Comparison of ENCODE assay signal across 7 mouse cellular contexts in the genomic region with DNA sequence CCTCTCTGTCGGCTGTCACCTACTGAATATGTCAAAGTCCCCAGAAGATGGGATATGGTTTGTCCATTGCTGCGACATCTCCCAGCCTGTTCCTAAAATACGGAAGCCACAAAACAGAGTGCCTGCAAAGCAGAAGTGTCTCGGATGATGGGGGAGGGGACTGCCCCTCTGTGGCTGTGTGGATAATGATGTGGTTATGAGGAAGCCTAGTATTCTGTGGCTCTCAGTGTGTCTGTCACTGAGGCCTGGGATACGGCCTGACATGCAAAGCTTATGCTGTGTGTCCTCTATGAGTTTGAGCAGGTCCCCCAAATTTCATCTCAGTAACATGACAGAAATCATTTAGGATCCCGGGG. TPM values are rescaled to one million over a fixed set of nuclear protein-coding genes. Genes with fewer than 3 reads are reported as not detected.
DNase-seq lines count a peak whose midpoint lies in the region; ATAC-seq and TF ChIP-seq lines count a peak whose summit lies in the region.

No protein-coding gene starts in this region.

- peaks cover 3% of the 10 kb centered on the region; the same call in 1 of the 2 replicates for H3K9me3 ChIP-seq in forebrain, embryonic 16.5 days (ENCODE audit: control insufficient read depth, low read length)
- H3K9me3 ChIP-seq in liver, postnatal 0 days (ENCODE audit: low read length) = no peaks in the 10 kb centered on the region

- peak overlapping the region; percentile 48; the same call in 1 of the 2 replicates for H3K9ac ChIP-seq in forebrain, embryonic 16.5 days (replicated peaks; ENCODE audit: low read depth, low read length)
- H3K9ac ChIP-seq in liver, postnatal 0 days (replicated peaks) = no peak overlapping the region

- TF ChIP-seq CTCF in liver, postnatal 0 days (IDR thresholded peaks at IDR 0.05; ENCODE audit: low read depth) = no peak

- H3K36me3 ChIP-seq in forebrain, embryonic 16.5 days (ENCODE audit: control insufficient read depth, insufficient read depth) = no peaks in the 10 kb centered on the region
- H3K36me3 ChIP-seq in liver, postnatal 0 days (replicated peaks; ENCODE audit: insufficient read depth, low read length) = no peaks in the 10 kb centered on the region

- peaks cover 15% of the 10 kb centered on the region for H3K4me1 ChIP-seq in forebrain, embryonic 16.5 days (replicated peaks; ENCODE audit: control insufficient read depth, insufficient read depth, low read length)
- no peaks in the 10 kb centered on the region for H3K4me1 ChIP-seq in liver, postnatal 0 days (ENCODE audit: insufficient read depth)

- no peaks in the 10 kb centered on the region for H3K27me3 ChIP-seq in forebrain, embryonic 16.5 days (replicated peaks; ENCODE audit: control insufficient read depth, insufficient read depth, low read length)
- H3K27me3 ChIP-seq in liver, postnatal 0 days (ENCODE audit: insufficient read depth, low read length) = no peaks in the 10 kb centered on the region

- no peak for TF ChIP-seq EP300 in liver, postnatal 0 days (IDR thresholded peaks at IDR 0.05; ENCODE audit: low read depth)

- peak overlapping the region; percentile 31 for H3K4me3 ChIP-seq in forebrain, embryonic 16.5 days (replicated peaks; ENCODE audit: low read length)
- no peak overlapping the region for H3K4me3 ChIP-seq in liver, postnatal 0 days (ENCODE audit: low read depth, low read length)

- H3K27ac ChIP-seq in forebrain, embryonic 16.5 days (ENCODE audit: low read length) = peak overlapping the region; percentile 83
- H3K27ac ChIP-seq in liver, postnatal 0 days (ENCODE audit: low read depth) = no peak overlapping the region

- DNase-seq in right cerebral cortex, postnatal 10 days (ENCODE audit: low spot score in 2 of 2) = peak; percentile 74 to 75
- DNase-seq in right cerebral cortex, postnatal 36 days (ENCODE audit: low spot score in 2 of 2) = no peak
- DNase-seq in liver, postnatal 0 days = peak; percentile 45
- no peak for DNase-seq in thymus, postnatal 0 days (ENCODE audit: low spot score)
- DNase-seq in cerebellum, adult 9-10 months = no peak

- peak overlapping the region; percentile 54 for H3K4me2 ChIP-seq in forebrain, embryonic 16.5 days (ENCODE audit: low read length)
- no peak overlapping the region for H3K4me2 ChIP-seq in liver, postnatal 0 days (ENCODE audit: low read depth, low read length)

- 7% methylated on average over 6 of the region's 6 CpGs for WGBS in forebrain, embryonic 16.5 days
- 29% methylated on average over 6 of the region's 6 CpGs for WGBS in liver, postnatal 0 days (ENCODE audit: insufficient replicate concordance)

- peak; percentile 84 for ATAC-seq in forebrain, embryonic 16.5 days
- no peak for ATAC-seq in liver, postnatal 0 days
- no peak for ATAC-seq in erythroblast, adult 5-6 weeks (replicated peaks; ENCODE audit: low FRiP score, poor library complexity, severe bottlenecking)

RNA-seq across cellular contexts. Expression of gene Fam8a1, which starts 35.2 kb away (rescaled TPM):
- polyA plus RNA-seq in forebrain, embryonic 16.5 days (2015; fragmentation: Nextera tagmentation; extraction: Ambion mirVana) = 19.0 and 20.1 TPM in 2 replicates
- polyA plus RNA-seq in liver, postnatal 0 days (2015; fragmentation: Nextera tagmentation; extraction: Ambion mirVana) = 4.4 TPM in 2 replicates
- 6.4 and 9.4 TPM in 2 replicates for polyA plus RNA-seq in thymus, postnatal 0 days (2015; fragmentation: Nextera tagmentation; extraction: Ambion mirVana)
- total RNA-seq in erythroblast, adult 5-6 weeks (2015; ENCODE audit: low replicate concordance) = 9.2 and 10.2 TPM in 2 replicates
- total RNA-seq in erythroblast, adult 5-6 weeks (2017; ENCODE audit: low replicate concordance) = 8.9 TPM in 2 replicates

Comparison
In these comparisons a context has a peak if more than half of its experiments do, and no peak if none do; other contexts are left out.
1. DNase-seq: peak in right cerebral cortex, postnatal 10 days (2 of 2) and liver, postnatal 0 days (single experiment); none in right cerebral cortex, postnatal 36 days (0 of 2), thymus, postnatal 0 days (single experiment) and cerebellum, adult 9-10 months (single experiment).